Mouse (Mus musculus): ENCODE results near the gene Emc10. TPM values are rescaled to one million over a fixed set of nuclear protein-coding genes. Genes with fewer than 3 reads are reported as not detected.

Gene Emc10
- total RNA-seq, 1 experiment from 2014 or later: 44.3 TPM

GRCm38 (mm10) chr7:44529518-44529917 is 33.2 kb upstream of the Emc10 start:
- no peak for ATAC-seq (replicated peaks in 1 of 2; ENCODE audit: insufficient read depth in 1 of 2, low FRiP score in 2 of 2, low TSS enrichment in 1 of 2, low read depth in 1 of 2, poor library complexity in 2 of 2, severe bottlenecking in 2 of 2)

GRCm38 (mm10) chr7:44527483-44528398 is 31.4 kb upstream of the Emc10 start:
- peak; percentile 84 to 86 for ATAC-seq (replicated peaks in 1 of 2; ENCODE audit: insufficient read depth in 1 of 2, low FRiP score in 2 of 2, low TSS enrichment in 1 of 2, low read depth in 1 of 2, poor library complexity in 2 of 2, severe bottlenecking in 2 of 2)

- no peak for ATAC-seq (replicated peaks in 1 of 2; ENCODE audit: insufficient read depth in 1 of 2, low FRiP score in 2 of 2, low TSS enrichment in 1 of 2, low read depth in 1 of 2, poor library complexity in 2 of 2, severe bottlenecking in 2 of 2)
These were observed 30.3 kb upstream of the Emc10 start for GRCm38 (mm10) chr7:44526414-44527154.

DNA sequence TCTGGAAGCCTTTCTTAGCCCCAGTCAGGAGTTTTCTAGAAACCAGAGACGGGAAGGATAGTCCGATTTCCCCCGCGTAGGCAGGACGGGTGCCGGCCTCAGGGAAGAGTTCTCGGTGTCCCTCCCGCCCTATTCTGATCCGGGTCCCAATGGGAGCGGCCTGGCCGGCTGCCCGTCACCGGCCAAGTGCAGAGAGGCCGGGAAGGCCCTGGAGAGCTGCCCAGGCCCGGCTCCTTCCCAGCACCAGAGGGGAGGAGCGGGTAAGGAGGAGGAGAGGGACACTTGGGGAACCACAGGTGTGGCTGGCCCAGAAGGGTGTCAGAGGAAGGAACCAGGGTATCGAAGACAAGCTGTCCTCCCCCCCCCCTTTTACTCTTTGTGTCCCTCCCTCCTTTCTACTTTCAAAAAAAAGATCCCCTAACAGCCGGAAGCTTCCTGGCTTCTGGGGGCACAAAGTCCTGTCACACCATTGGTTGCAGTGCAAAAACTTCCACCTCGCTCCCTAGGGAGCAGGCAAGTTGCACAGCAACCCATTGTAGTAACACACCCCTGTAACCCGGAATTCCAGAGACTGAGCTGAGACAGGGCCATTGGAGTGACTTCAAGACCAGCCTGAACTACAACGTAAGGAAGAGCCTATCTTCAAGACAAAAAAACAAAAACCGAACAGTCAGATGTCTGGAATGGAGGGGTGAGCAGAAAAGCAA is 28.9 kb upstream of the Emc10 start:
- ATAC-seq (replicated peaks in 1 of 2; ENCODE audit: insufficient read depth in 1 of 2, low FRiP score in 2 of 2, low TSS enrichment in 1 of 2, low read depth in 1 of 2, poor library complexity in 2 of 2, severe bottlenecking in 2 of 2): no peak

DNA sequence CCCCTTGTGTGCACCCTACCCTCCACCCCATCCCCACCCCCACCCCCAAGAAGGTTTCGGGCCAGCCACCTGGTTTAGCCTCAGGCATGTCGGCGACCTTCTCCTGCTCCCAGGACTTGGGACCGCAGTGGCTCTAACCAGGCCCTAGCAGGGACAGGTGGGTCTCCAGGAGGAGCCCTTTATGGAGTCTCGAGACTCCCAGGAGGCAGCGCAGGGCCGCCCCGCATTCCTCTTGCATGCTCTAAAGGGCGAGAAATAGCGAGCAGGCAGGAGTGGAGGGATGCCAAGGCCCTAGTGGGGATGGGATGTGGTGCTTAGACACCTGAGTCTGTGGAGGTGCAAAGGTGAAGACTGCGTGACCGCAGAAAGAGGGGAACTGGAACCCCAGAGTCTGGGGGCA is 28.2 kb upstream of the Emc10 start, which contains the start of gene Mybpc2:
TSS of gene Mybpc2 (minus strand) at position 155 of the 400 bp plus-strand sequence.
- ATAC-seq (replicated peaks in 1 of 2; ENCODE audit: insufficient read depth in 1 of 2, low FRiP score in 2 of 2, low TSS enrichment in 1 of 2, low read depth in 1 of 2, poor library complexity in 2 of 2, severe bottlenecking in 2 of 2): no peak

DNA sequence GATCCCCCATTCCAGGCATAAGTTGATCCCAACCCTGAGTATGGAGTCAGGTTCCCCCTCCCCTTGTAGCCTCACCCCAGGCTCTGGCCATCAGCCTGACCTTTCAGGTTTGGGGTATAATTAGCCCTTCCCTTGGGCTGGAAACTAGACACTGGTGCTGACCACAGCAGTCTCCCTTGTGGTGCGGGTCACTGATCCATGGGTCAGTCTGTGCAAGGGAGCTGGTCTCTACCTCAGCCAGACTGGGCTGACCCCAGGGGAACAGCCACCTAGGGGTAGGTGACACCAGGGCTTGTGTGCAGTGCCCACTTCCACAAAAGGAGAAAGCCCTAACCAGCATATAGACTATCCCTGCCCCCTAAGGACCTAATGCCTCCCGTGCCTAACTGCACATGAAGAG is 26.7 kb upstream of the Emc10 start:
- ATAC-seq (replicated peaks in 1 of 2; ENCODE audit: insufficient read depth in 1 of 2, low FRiP score in 2 of 2, low TSS enrichment in 1 of 2, low read depth in 1 of 2, poor library complexity in 2 of 2, severe bottlenecking in 2 of 2): no peak

- ATAC-seq (replicated peaks in 1 of 2; ENCODE audit: insufficient read depth in 1 of 2, low FRiP score in 2 of 2, low TSS enrichment in 1 of 2, low read depth in 1 of 2, poor library complexity in 2 of 2, severe bottlenecking in 2 of 2): peak; percentile 65 to 75
These were observed 25.4 kb upstream of the Emc10 start for GRCm38 (mm10) chr7:44521710-44522109.

- no peak for ATAC-seq (replicated peaks in 1 of 2; ENCODE audit: insufficient read depth in 1 of 2, low FRiP score in 2 of 2, low TSS enrichment in 1 of 2, low read depth in 1 of 2, poor library complexity in 2 of 2, severe bottlenecking in 2 of 2)
These were observed 24.7 kb upstream of the Emc10 start for GRCm38 (mm10) chr7:44520990-44521389.

DNA sequence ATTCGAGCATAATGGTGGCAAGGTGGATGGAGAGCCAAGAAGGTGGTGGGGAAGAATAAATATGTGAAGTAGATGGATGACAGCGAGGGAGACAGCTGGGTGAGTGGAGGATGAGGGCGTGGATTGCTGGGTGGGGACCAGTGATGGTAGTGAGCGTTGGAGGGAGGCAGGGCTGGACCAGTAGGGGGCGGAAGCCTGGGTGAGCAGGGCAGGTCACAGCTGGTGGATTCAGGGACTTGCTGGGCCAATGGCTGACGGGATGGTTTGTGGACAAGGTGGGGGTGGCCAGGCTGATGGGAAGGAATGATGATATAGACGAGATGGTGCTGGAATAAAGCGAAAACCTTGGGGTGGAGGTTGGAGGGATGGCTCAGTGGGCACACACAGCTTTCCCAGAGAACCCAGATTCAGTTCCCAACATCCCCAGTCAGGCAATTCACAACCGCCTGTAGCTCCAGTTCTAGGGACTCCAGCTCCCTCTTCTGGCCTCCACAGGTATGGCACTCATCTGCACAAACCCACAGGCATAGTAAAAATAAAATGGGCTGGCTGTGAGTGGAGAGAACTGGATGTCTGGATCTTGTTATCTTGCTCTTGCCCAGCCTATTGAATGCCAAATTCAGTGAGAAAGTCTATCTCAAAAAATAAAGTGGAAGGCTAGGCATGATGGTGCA is 23.0 kb upstream of the Emc10 start:
- no peak for ATAC-seq (replicated peaks in 1 of 2; ENCODE audit: insufficient read depth in 1 of 2, low FRiP score in 2 of 2, low TSS enrichment in 1 of 2, low read depth in 1 of 2, poor library complexity in 2 of 2, severe bottlenecking in 2 of 2)

- ATAC-seq (replicated peaks in 1 of 2; ENCODE audit: insufficient read depth in 1 of 2, low FRiP score in 2 of 2, low TSS enrichment in 1 of 2, low read depth in 1 of 2, poor library complexity in 2 of 2, severe bottlenecking in 2 of 2): no peak
These were observed 11.2 kb upstream of the Emc10 start for GRCm38 (mm10) chr7:44507491-44507890.

GRCm38 (mm10) chr7:44501563-44502115 is 5.3 kb upstream of the Emc10 start:
- peak; percentile 50 to 54; a peak in 2 of 4 replicates for ATAC-seq (replicated peaks in 1 of 2; ENCODE audit: insufficient read depth in 1 of 2, low FRiP score in 2 of 2, low TSS enrichment in 1 of 2, low read depth in 1 of 2, poor library complexity in 2 of 2, severe bottlenecking in 2 of 2)

GRCm38 (mm10) chr7:44500046-44500445 is 3.7 kb upstream of the Emc10 start:
- no peak for ATAC-seq (replicated peaks in 1 of 2; ENCODE audit: insufficient read depth in 1 of 2, low FRiP score in 2 of 2, low TSS enrichment in 1 of 2, low read depth in 1 of 2, poor library complexity in 2 of 2, severe bottlenecking in 2 of 2)

DNA sequence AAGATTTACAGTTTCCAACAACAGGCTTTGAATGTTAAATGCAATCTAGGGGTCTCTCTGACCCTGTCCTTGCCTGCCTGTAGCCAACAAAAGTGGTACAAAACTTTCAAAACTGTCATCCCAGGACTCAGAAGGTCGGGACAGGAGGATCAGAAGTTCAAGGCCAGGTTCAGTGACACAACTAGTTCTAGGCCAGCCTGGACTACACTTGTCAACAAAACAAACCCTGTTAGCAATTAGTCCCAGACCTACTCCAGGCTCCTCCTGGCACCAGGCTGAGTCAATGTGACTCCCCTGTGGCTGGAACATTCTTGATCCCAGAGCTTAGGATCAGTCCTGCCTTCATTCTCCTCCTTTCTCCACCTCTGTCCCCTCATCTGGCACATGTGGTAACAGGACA is 2.6 kb upstream of the Emc10 start:
- ATAC-seq (replicated peaks in 1 of 2; ENCODE audit: insufficient read depth in 1 of 2, low FRiP score in 2 of 2, low TSS enrichment in 1 of 2, low read depth in 1 of 2, poor library complexity in 2 of 2, severe bottlenecking in 2 of 2): no peak

GRCm38 (mm10) chr7:44497361-44498055 is 1.2 kb upstream of the Emc10 start:
- no peak for ATAC-seq (replicated peaks in 1 of 2; ENCODE audit: insufficient read depth in 1 of 2, low FRiP score in 2 of 2, low TSS enrichment in 1 of 2, low read depth in 1 of 2, poor library complexity in 2 of 2, severe bottlenecking in 2 of 2)

- no peak for ATAC-seq (replicated peaks in 1 of 2; ENCODE audit: insufficient read depth in 1 of 2, low FRiP score in 2 of 2, low TSS enrichment in 1 of 2, low read depth in 1 of 2, poor library complexity in 2 of 2, severe bottlenecking in 2 of 2)
These were observed 411 bp upstream of the Emc10 start for GRCm38 (mm10) chr7:44496771-44497109.

DNA sequence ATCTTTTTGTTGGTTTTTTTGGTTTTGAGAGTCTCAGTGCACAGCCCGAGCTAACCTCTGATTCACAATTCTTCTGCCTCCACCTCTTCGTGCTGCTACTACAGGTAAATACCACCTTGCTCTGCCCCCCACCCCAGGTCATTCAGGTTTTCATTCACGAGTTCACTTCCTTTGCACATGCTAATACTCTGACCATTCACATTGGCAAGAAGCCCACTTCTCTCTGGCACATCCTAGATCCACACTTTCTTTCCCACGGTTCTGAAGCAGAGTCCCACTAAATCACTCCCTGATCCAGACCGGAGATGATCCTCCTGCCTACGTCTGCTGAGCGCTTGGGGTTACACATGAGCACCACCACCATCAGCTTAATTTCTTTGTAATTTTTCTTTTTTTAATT is 1.2 kb downstream of the Emc10 start:
- ATAC-seq (replicated peaks in 1 of 2; ENCODE audit: insufficient read depth in 1 of 2, low FRiP score in 2 of 2, low TSS enrichment in 1 of 2, low read depth in 1 of 2, poor library complexity in 2 of 2, severe bottlenecking in 2 of 2): no peak

DNA sequence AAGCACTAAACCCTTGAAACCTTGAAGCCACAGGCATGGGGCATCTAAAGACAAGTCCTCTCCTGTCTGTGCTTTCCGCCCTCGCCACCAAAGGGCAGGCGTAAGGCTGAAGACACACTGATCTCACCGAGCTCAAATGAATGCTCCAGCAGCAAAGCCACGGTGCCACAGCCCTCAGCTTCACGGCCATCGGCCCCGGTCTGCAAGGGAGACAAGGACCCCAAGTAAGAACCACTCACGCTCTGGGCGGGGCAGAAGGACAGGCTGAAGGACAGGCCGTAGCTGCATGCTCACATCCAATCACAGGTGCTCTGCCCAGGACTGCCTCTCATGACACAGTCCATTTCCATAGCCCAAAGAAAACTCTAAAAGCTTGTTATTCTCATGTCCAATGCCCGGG is 1.6 kb downstream of the Emc10 start:
- ATAC-seq (replicated peaks in 1 of 2; ENCODE audit: insufficient read depth in 1 of 2, low FRiP score in 2 of 2, low TSS enrichment in 1 of 2, low read depth in 1 of 2, poor library complexity in 2 of 2, severe bottlenecking in 2 of 2): no peak
